Mouse (Mus musculus) heart, embryonic 12.5 days (tissue): ENCODE measurements around the gene Zfp579. TPM values are rescaled to one million over a fixed set of nuclear protein-coding genes. Genes with fewer than 3 reads are reported as not detected.

Experiments
- ATAC-seq: fragments of 200-750 bp; cut with Nextera tagmentation; 2 replicates; pipeline ENCODE4 v1.8.0; 2017; ENCODE audit warnings: moderate TSS enrichment, moderate library complexity; ENCODE audit not compliant: insufficient number of reproducible peaks, low FRiP score
- H3K27ac ChIP-seq: fragments of 300-500 bp; sonication (generic); 2 replicates; pipeline ENCODE4 v1.5.1; 2016; ENCODE audit warnings: mild to moderate bottlenecking, moderate library complexity; ENCODE audit not compliant: poor library complexity, severe bottlenecking
- H3K27me3 ChIP-seq: fragments of 300-500 bp; sonication (generic); replicated peaks from 2 replicates; pipeline ENCODE4 v1.6.1; 2016; ENCODE audit warnings: mild to moderate bottlenecking, moderate library complexity
- H3K36me3 ChIP-seq: fragments of 300-500 bp; sonication (generic); 2 replicates; pipeline ENCODE4 v1.6.1; 2016; ENCODE audit warnings: mild to moderate bottlenecking, moderate library complexity
- H3K4me1 ChIP-seq: fragments of 300-500 bp; sonication (generic); replicated peaks from 2 replicates; pipeline ENCODE4 v1.6.1; 2016; ENCODE audit warnings: mild to moderate bottlenecking
- H3K4me2 ChIP-seq: fragments of 300-500 bp; sonication (generic); 2 replicates; pipeline ENCODE4 v1.6.1; 2016; ENCODE audit warnings: mild to moderate bottlenecking, moderate library complexity
- H3K4me3 ChIP-seq: fragments of 300-500 bp; sonication (generic); 2 replicates; pipeline ENCODE4 v1.5.1; 2016; ENCODE audit warnings: mild to moderate bottlenecking
- H3K9ac ChIP-seq: fragments of 300-500 bp; sonication (generic); 2 replicates; pipeline ENCODE4 v1.6.1; 2016; ENCODE audit warnings: mild to moderate bottlenecking, moderate library complexity
- H3K9me3 ChIP-seq: fragments of 300-500 bp; sonication (generic); replicated peaks from 2 replicates; pipeline ENCODE4 v1.6.1; 2016; ENCODE audit warnings: mild to moderate bottlenecking, moderate library complexity
- WGBS: fragments of 180-500 bp; shearing (Covaris S2); methylation state at CpG from one replicate; pipeline ENCODE4 v1.1.7; 2016; 5-methylcytosine and 5-hydroxymethylcytosine counted together
- polyA plus RNA-seq: library from polyadenylated mRNA; unstranded; fragments of >200 nt; fragmentation: Nextera tagmentation; extraction: Ambion mirVana; gene quantifications from 2 replicates; pipeline ENCODE4 v1.2.1, GENCODE M21; 2016

Gene Zfp579
- polyA plus RNA-seq, 1 experiment from 2014 or later, result 29.3 TPM

GRCm38 (mm10) chr7:4953815-4954445 lies 42.0 kb downstream of the Zfp579 start:
- no peak overlapping the region for H3K4me3 ChIP-seq
- H3K9me3 ChIP-seq, result no peaks in the 10 kb centered on the region
- H3K36me3 ChIP-seq, result no peaks in the 10 kb centered on the region
- WGBS, result 12% methylated on average over 10 of the region's 10 CpGs
- ATAC-seq, result peak; percentile 65
- H3K9ac ChIP-seq, result no peak overlapping the region; the same call in 1 of the 2 replicates
- H3K4me2 ChIP-seq, result 0 out of 2 replicates have a peak overlapping the region, but pooled peaks have one; percentile 2
- H3K27ac ChIP-seq, result peak overlapping the region; percentile 59
- H3K4me1 ChIP-seq, result peaks cover 22% of the 10 kb centered on the region
- H3K27me3 ChIP-seq, result no peaks in the 10 kb centered on the region

DNA sequence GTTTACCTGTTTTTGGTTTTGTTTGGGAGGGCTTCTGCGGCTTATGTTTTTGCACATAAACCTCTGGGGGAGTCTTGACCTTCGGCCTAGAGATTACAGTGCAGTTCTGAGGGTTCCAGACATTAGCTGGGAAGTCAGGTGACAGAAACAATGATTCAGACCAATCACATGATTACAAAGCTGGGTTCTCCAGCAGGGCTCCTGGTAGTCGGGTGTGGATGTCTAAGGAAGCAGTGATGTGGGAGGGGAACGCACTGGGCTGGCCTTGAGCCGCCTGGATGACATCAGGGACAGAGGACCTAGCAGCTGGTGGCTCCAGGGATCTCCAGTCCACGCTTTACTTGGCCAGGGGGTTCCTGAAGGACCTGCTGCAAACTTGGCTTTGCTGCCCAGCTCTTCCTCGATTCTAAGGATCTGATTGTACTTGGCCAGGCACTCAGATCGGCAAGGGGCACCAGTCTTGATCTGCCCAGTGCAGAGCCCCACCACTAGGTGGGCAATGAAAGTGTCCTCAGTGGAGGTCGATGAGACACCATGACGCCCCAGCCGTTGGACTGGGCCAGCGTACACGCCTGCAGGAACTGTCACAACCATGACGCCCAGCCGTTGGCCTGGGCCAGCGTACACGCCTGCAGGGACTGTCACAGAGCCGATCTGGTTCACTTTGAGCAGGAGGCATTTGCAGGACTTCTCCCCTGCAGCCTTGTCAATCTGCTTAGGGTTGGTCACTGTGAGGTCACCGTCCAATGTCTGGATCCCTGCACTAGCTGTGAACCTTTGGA lies 45.2 kb downstream of the Zfp579 start:
- no peak overlapping the region for H3K27ac ChIP-seq
- H3K4me3 ChIP-seq, result no peak overlapping the region
- no peaks in the 10 kb centered on the region for H3K27me3 ChIP-seq
- H3K9ac ChIP-seq, result no peak overlapping the region
- H3K9me3 ChIP-seq, result no peaks in the 10 kb centered on the region
- WGBS, result 72% methylated on average over 19 of the region's 19 CpGs
- peaks cover 25% of the 10 kb centered on the region for H3K4me1 ChIP-seq
- H3K36me3 ChIP-seq, result no peaks in the 10 kb centered on the region
- no peak overlapping the region for H3K4me2 ChIP-seq
- ATAC-seq, result no peak

DNA sequence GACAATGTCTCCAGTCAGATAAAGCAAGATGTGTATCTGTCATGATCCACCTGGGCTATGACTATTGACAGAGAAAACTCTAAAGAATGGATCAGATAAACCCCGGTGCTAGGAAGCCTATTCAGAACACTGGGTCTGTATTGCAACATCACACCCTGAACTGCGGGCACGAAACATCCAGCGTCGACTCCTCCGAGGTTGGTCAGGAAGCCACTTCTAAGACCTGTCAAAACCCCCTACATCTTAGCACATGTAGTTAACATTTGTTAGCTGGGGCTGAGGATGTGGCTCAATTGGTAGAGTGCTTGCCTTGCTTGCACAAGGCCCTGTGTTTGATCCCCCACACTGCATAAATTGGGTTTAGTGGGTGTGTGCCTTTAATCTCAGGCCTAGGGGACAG lies 47.6 kb downstream of the Zfp579 start:
- no peak overlapping the region for H3K27ac ChIP-seq
- H3K9me3 ChIP-seq, result no peaks in the 10 kb centered on the region
- H3K27me3 ChIP-seq, result 0 out of 2 replicates have a peak, but pooled peaks cover 6% of the 10 kb centered on the region
- no peak overlapping the region for H3K4me2 ChIP-seq
- H3K4me3 ChIP-seq, result no peak overlapping the region
- no peak overlapping the region for H3K9ac ChIP-seq
- peaks cover 14% of the 10 kb centered on the region for H3K4me1 ChIP-seq
- no peaks in the 10 kb centered on the region for H3K36me3 ChIP-seq
- 41% methylated on average over 6 of the region's 6 CpGs for WGBS
- no peak for ATAC-seq

- 0 out of 2 replicates have a peak, but pooled peaks cover 6% of the 10 kb centered on the region for H3K27me3 ChIP-seq
- H3K9ac ChIP-seq, result no peak overlapping the region
- H3K4me3 ChIP-seq, result no peak overlapping the region
- no peak for ATAC-seq
- peaks cover 12% of the 10 kb centered on the region for H3K4me1 ChIP-seq
- 49% methylated on average over 2 of the region's 2 CpGs for WGBS
- H3K9me3 ChIP-seq, result no peaks in the 10 kb centered on the region
- H3K27ac ChIP-seq, result no peak overlapping the region
- no peaks in the 10 kb centered on the region for H3K36me3 ChIP-seq
- H3K4me2 ChIP-seq, result no peak overlapping the region
Observed at GRCm38 (mm10) chr7:4947855-4948254, 48.1 kb downstream of the Zfp579 start.

DNA sequence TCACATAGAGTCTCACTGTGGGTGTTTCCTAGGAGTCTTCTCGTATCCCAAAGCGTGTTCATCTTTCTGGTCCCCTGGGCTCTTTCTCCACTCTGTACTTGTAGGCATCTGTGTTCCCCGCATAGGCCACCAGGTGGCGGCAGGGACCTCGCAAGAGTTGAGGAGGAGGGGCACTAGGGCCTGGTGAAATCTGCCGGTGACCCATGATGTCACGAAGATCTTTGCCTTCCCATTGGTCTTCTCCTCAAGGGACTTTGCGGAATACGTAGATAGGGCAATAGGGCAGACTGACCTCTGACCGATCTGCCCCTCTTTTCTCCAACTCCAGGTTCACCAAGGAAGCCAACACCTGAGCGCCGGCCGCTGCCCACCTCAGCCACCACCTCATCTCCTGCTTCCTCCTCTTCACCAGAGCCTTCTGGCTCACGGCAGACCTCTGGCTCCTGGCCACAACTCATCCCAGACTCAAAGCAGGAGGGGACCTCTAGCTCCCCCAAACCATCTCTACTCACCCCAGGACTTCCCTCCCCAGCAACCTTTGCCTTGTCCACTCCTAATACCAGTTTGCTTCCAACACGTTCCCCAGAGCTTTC lies 52.6 kb downstream of the Zfp579 start:
- Histone ChIP-seq H3K4me1 (no peaks in the 10 kb centered on the region), H3K9me3 (no peaks in the 10 kb centered on the region), H3K27ac (no peak overlapping the region), H3K4me2 (peak overlapping the region; percentile 67), H3K36me3 (no peaks in the 10 kb centered on the region), H3K4me3 (peak overlapping the region; percentile 37), H3K9ac (peak overlapping the region; percentile 32; the same call in 1 of the 2 replicates), H3K27me3 (0 out of 2 replicates have a peak, but pooled peaks cover 6% of the 10 kb centered on the region)
- WGBS, result 12% methylated on average over 15 of the region's 15 CpGs
- ATAC-seq, result peak; percentile 78

GRCm38 (mm10) chr7:4942673-4943072 lies 53.3 kb downstream of the Zfp579 start:
- no peaks in the 10 kb centered on the region for H3K9me3 ChIP-seq
- H3K4me1 ChIP-seq, result no peaks in the 10 kb centered on the region
- H3K27ac ChIP-seq, result no peak overlapping the region
- ATAC-seq, result no peak
- no peak overlapping the region for H3K4me3 ChIP-seq
- 0 out of 2 replicates have a peak, but pooled peaks cover 6% of the 10 kb centered on the region for H3K27me3 ChIP-seq
- 38% methylated on average over 5 of the region's 5 CpGs for WGBS
- H3K4me2 ChIP-seq, result no peak overlapping the region
- H3K9ac ChIP-seq, result no peak overlapping the region
- no peaks in the 10 kb centered on the region for H3K36me3 ChIP-seq

GRCm38 (mm10) chr7:4940068-4940479 lies 55.9 kb downstream of the Zfp579 start:
- WGBS, result 17% methylated on average over 9 of the region's 9 CpGs
- Histone ChIP-seq H3K27me3 (0 out of 2 replicates have a peak, but pooled peaks cover 6% of the 10 kb centered on the region), H3K9ac (no peak overlapping the region), H3K27ac (no peak overlapping the region), H3K4me1 (no peaks in the 10 kb centered on the region), H3K4me2 (no peak overlapping the region), H3K36me3 (no peaks in the 10 kb centered on the region), H3K9me3 (no peaks in the 10 kb centered on the region), H3K4me3 (no peak overlapping the region)
- no peak for ATAC-seq

- Histone ChIP-seq H3K36me3 (no peaks in the 10 kb centered on the region), H3K9me3 (0 out of 2 replicates have a peak, but pooled peaks cover 3% of the 10 kb centered on the region), H3K9ac (no peak overlapping the region), H3K4me1 (no peaks in the 10 kb centered on the region), H3K27ac (no peak overlapping the region), H3K27me3 (no peaks in the 10 kb centered on the region), H3K4me2 (no peak overlapping the region), H3K4me3 (no peak overlapping the region)
- no peak for ATAC-seq
- 23% methylated on average over 2 of the region's 2 CpGs for WGBS
Observed at GRCm38 (mm10) chr7:4938456-4938855, 57.5 kb downstream of the Zfp579 start.

GRCm38 (mm10) chr7:4937392-4937791 lies 58.6 kb downstream of the Zfp579 start:
- H3K4me3 ChIP-seq, result no peak overlapping the region
- H3K4me1 ChIP-seq, result no peaks in the 10 kb centered on the region
- no peaks in the 10 kb centered on the region for H3K27me3 ChIP-seq
- no peak overlapping the region for H3K27ac ChIP-seq
- H3K4me2 ChIP-seq, result no peak overlapping the region
- H3K9ac ChIP-seq, result no peak overlapping the region
- ATAC-seq, result no peak
- WGBS, result 75% methylated on average over 11 of the region's 11 CpGs
- no peaks in the 10 kb centered on the region for H3K36me3 ChIP-seq
- H3K9me3 ChIP-seq, result 0 out of 2 replicates have a peak, but pooled peaks cover 3% of the 10 kb centered on the region

DNA sequence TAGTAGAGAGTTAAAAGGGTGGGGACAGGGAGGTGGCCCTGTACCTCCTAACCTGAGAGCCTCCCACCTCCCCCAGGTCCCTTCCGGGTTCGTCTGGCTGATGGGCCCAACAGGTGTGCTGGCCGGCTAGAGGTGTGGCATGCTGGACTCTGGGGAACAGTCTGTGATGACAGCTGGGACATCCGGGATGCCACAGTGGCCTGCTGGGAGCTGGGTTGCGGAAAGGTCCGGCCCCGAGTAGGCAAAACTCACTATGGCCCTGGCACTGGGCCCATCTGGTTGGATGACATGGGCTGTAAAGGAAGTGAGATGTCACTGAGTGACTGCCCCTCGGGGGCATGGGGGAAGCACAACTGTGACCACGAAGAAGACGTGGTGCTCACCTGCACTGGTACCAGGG lies 59.1 kb downstream of the Zfp579 start:
- ATAC-seq, result no peak
- WGBS, result 72% methylated on average over 10 of the region's 10 CpGs
- no peak overlapping the region for H3K4me2 ChIP-seq

More for the DNA sequence above, 59.1 kb downstream of the Zfp579 start:
- Histone ChIP-seq H3K4me3 (no peak overlapping the region), H3K4me1 (no peaks in the 10 kb centered on the region), H3K27ac (no peak overlapping the region), H3K9me3 (0 out of 2 replicates have a peak, but pooled peaks cover 3% of the 10 kb centered on the region), H3K9ac (no peak overlapping the region), H3K27me3 (no peaks in the 10 kb centered on the region), H3K36me3 (no peaks in the 10 kb centered on the region)
